9 mouse cellular contexts compared by ENCODE assay signal in the genomic region with DNA sequence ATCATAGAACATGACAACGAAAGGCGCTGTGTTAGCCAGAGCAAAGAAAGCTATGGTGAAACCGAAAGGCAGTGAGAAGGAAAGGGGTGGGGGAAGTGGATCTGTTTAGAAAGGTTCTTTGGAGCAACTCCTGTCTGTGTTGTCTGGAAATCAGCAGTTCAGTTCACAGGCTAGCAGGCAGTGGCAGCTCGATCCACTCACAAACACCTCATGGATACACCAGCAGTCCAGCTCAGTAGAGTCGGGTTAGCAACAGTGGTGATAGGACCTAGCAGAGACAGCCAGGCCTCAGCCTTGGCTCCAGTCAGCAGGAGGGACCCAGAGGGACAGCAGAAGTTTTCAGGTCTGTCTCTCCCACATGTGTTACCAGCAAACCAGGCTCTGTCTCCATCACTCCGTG. TPM values are rescaled to one million over a fixed set of nuclear protein-coding genes. Genes with fewer than 3 reads are reported as not detected.
DNase-seq lines count a peak whose midpoint lies in the region; ATAC-seq and TF ChIP-seq lines count a peak whose summit lies in the region.
"Not testable (repeated sequence)": the region's sequence is repeated elsewhere in the genome, so short reads cannot be mapped to it uniquely, and the experiment has no call there.
"Had no signal": no experiment of that assay in that cellular context is flagged by ENCODE, and none has a peak within 500 bp of the region (broad histone marks: within the 10 kb centered on the region; RNA-seq: fewer than 3 reads in every experiment).

No protein-coding gene starts in this region.

- not testable (repeated sequence) for H3K27me3 ChIP-seq in lung, embryonic 16.5 days (ENCODE audit: control insufficient read depth, insufficient read depth, low read depth, low read length)

- H3K36me3 ChIP-seq in lung, embryonic 16.5 days (ENCODE audit: control insufficient read depth, insufficient read depth, low read length): not testable (repeated sequence)

- not testable (repeated sequence) for H3K4me2 ChIP-seq in lung, embryonic 16.5 days (ENCODE audit: low read depth, low read length)

- not testable (repeated sequence) for H3K4me1 ChIP-seq in lung, adult 2 months (ENCODE audit: control insufficient read depth, insufficient read depth, low read length); lung, embryonic 16.5 days (replicated peaks; ENCODE audit: control insufficient read depth, insufficient read depth, low read length)

- H3K4me3 ChIP-seq in layer of hippocampus, adult 2 months; lung, adult 2 months (replicated peaks; ENCODE audit: extremely low read depth, low read depth, low read length); lung, embryonic 16.5 days (ENCODE audit: low read length): not testable (repeated sequence)

- not testable (repeated sequence) for H3K9ac ChIP-seq in lung, embryonic 16.5 days (ENCODE audit: low read length)

- peak; percentile 38; the same call in 1 of the 2 replicates for ATAC-seq in lung, embryonic 16.5 days (ENCODE audit: low read depth)

- not testable (repeated sequence) for TF ChIP-seq CTCF in layer of hippocampus, adult 2 months (conservative IDR thresholded peaks at IDR 0.05); lung, adult 2 months (IDR thresholded peaks at IDR 0.05; ENCODE audit: insufficient read depth, low read length)

- DNase-seq in layer of hippocampus, adult 2 months (ENCODE audit: low spot score in 2 of 2): not testable (repeated sequence)
- peak; percentile 13 for DNase-seq in lung, adult 2 months
- peak; percentile 35 for DNase-seq in lung, postnatal 14 days
- DNase-seq in lung, postnatal 36 days: peak; percentile 78

- H3K27ac ChIP-seq in layer of hippocampus, adult 2 months: peak overlapping the region; percentile 84
- H3K27ac ChIP-seq in lung, embryonic 16.5 days (ENCODE audit: low read length): not testable (repeated sequence)

- not testable (repeated sequence) for H3K9me3 ChIP-seq in lung, embryonic 16.5 days (ENCODE audit: control insufficient read depth, low read length)

- WGBS in lung, adult 2 months: 67% methylated on average over 6 of the region's 6 CpGs
- WGBS in lung, embryonic 16.5 days: 60% methylated on average over 6 of the region's 6 CpGs

- TF ChIP-seq POLR2A in lung, adult 2 months (IDR thresholded peaks at IDR 0.05; ENCODE audit: borderline replicate concordance, extremely low read depth, low read depth, low read length): not testable (repeated sequence)

RNA-seq across cellular contexts. Expression of gene Wasf3, which starts 16.2 kb away (rescaled TPM):
- total RNA-seq in layer of hippocampus, adult 2 months (2021): 100 to 1,000 TPM; 103 to 107 TPM
- polyA plus RNA-seq in lung, adult 2 months (2012; rRNA removed): 8.7 and 9.2 TPM in 2 replicates
- polyA plus RNA-seq in lung, embryonic 16.5 days (2015; fragmentation: Nextera tagmentation; extraction: Ambion mirVana): 0.92 and 1.0 TPM in 2 replicates
- total RNA-seq: common myeloid progenitor, adult 5-6 weeks; MEL had no signal
- polyA plus RNA-seq: C2C12; erythroblast, embryonic 14.5 days had no signal
